Mouse (Mus musculus) midbrain, embryonic 14.5 days (tissue): ENCODE measurements around the gene Gm9913. TPM values are rescaled to one million over a fixed set of nuclear protein-coding genes. Genes with fewer than 3 reads are reported as not detected.

Experiments
- ATAC-seq: fragments of 200-750 bp; cut with Nextera tagmentation; 2 replicates; pipeline ENCODE4 v1.8.0; 2017; ENCODE audit warnings: moderate number of reproducible peaks, moderate library complexity; ENCODE audit not compliant: low FRiP score, low TSS enrichment
- DNase-seq: peaks from one replicate; pipeline ENCODE4 v3.0.0-alpha.2; 2015
- H3K27ac ChIP-seq: fragments of 300-500 bp; sonication (generic); replicated peaks from 2 replicates; pipeline ENCODE4 v1.5.1; 2014; ENCODE audit warnings: mild to moderate bottlenecking, low read depth, low read length, moderate library complexity
- H3K27me3 ChIP-seq: fragments of 300-500 bp; sonication (generic); 2 replicates; pipeline ENCODE4 v1.6.1; 2014; ENCODE audit warnings: low read length, control low read depth, mixed read lengths; ENCODE audit not compliant: control insufficient read depth, insufficient read depth
- H3K36me3 ChIP-seq: fragments of 300-500 bp; sonication (generic); 2 replicates; pipeline ENCODE4 v1.6.1; 2014; ENCODE audit warnings: low read length, control low read depth; ENCODE audit not compliant: control insufficient read depth, insufficient read depth
- H3K4me1 ChIP-seq: fragments of 300-500 bp; sonication (generic); 2 replicates; pipeline ENCODE4 v1.6.1; 2014; ENCODE audit warnings: mild to moderate bottlenecking, antibody characterized with exemption, low read length, control low read depth; ENCODE audit not compliant: control insufficient read depth, insufficient read depth
- H3K4me2 ChIP-seq: fragments of 300-500 bp; sonication (generic); 2 replicates; pipeline ENCODE4 v1.6.1; 2014; ENCODE audit warnings: mild to moderate bottlenecking, low read length, moderate library complexity
- H3K4me3 ChIP-seq: fragments of 300-500 bp; sonication (generic); replicated peaks from 2 replicates; pipeline ENCODE4 v1.5.1; 2014; ENCODE audit warnings: low read depth, low read length
- H3K9ac ChIP-seq: fragments of 300-500 bp; sonication (generic); replicated peaks from 2 replicates; pipeline ENCODE4 v1.6.1; 2014; ENCODE audit warnings: mild to moderate bottlenecking, low read length, moderate library complexity
- H3K9me3 ChIP-seq: fragments of 300-500 bp; sonication (generic); 2 replicates; pipeline ENCODE4 v1.6.1; 2016; ENCODE audit warnings: low read length, control low read depth, mixed read lengths; ENCODE audit not compliant: control insufficient read depth
- WGBS: fragments of 180-500 bp; shearing (Covaris S2); extraction: QIAGEN DNeasy Blood & Tissue Kit; methylation state at CpG from one replicate; pipeline ENCODE4 v1.1.7; 2014; 5-methylcytosine and 5-hydroxymethylcytosine counted together
- polyA plus RNA-seq: library from polyadenylated mRNA; unstranded; fragments of >200 nt; fragmentation: Nextera tagmentation; extraction: Ambion mirVana; gene quantifications from 2 replicates; pipeline ENCODE4 v1.2.1, GENCODE M21; 2014

Gene Gm9913
- 0.09 TPM in 1 of 2 replicates, not detected in the other for polyA plus RNA-seq

- H3K27me3 ChIP-seq, result no peaks in the 10 kb centered on the region
- H3K4me3 ChIP-seq, result peak within 1 kb of the TSS; percentile 69
- H3K27ac ChIP-seq, result peak within 1 kb of the TSS; percentile 46
- H3K9ac ChIP-seq, result peak within 1 kb of the TSS; percentile 70
- peak within 1 kb of the TSS; percentile 99 for H3K4me2 ChIP-seq
- H3K9me3 ChIP-seq, result no peaks in the 10 kb centered on the region
- ATAC-seq, result peak; percentile 43
- DNase-seq, result peak; percentile 76
- no peaks in the 10 kb centered on the region for H3K36me3 ChIP-seq
- WGBS, result under 1% methylated on average over 45 of the region's 45 CpGs
- 0 out of 2 replicates have a peak, but pooled peaks cover 10% of the 10 kb centered on the region for H3K4me1 ChIP-seq
Measured at GRCm38 (mm10) chr2:125505006-125505745, at the start of gene Gm9913. Gm9913 (plus strand) TSS chr2:125505089.

- H3K4me1 ChIP-seq, result peaks cover 11% of the 10 kb centered on the region
- WGBS, result 89% methylated on average over 15 of the region's 15 CpGs
- ATAC-seq, result no peak
- no peaks in the 10 kb centered on the region for H3K36me3 ChIP-seq
- H3K9ac ChIP-seq, result no peak overlapping the region
- no peaks in the 10 kb centered on the region for H3K27me3 ChIP-seq
- no peak overlapping the region for H3K27ac ChIP-seq
- no peaks in the 10 kb centered on the region for H3K9me3 ChIP-seq
- H3K4me2 ChIP-seq, result no peak overlapping the region
- DNase-seq, result no peak
- H3K4me3 ChIP-seq, result no peak overlapping the region
Measured at GRCm38 (mm10) chr2:125456059-125456789, 48.7 kb upstream of the Gm9913 start.

GRCm38 (mm10) chr2:125459087-125459486 lies 45.8 kb upstream of the Gm9913 start:
- no peak for DNase-seq
- no peaks in the 10 kb centered on the region for H3K27me3 ChIP-seq
- 93% methylated on average over 3 of the region's 3 CpGs for WGBS
- no peak overlapping the region for H3K9ac ChIP-seq
- no peaks in the 10 kb centered on the region for H3K4me1 ChIP-seq
- no peaks in the 10 kb centered on the region for H3K36me3 ChIP-seq
- no peak overlapping the region for H3K4me3 ChIP-seq
- H3K9me3 ChIP-seq, result no peaks in the 10 kb centered on the region
- ATAC-seq, result no peak
- H3K27ac ChIP-seq, result no peak overlapping the region
- H3K4me2 ChIP-seq, result no peak overlapping the region

- DNase-seq, result no peak
- WGBS, result 90% methylated on average over 6 of the region's 6 CpGs
Measured at GRCm38 (mm10) chr2:125464036-125464435, 40.9 kb upstream of the Gm9913 start.

GRCm38 (mm10) chr2:125470553-125471295 lies 34.2 kb upstream of the Gm9913 start:
- DNase-seq (peak; percentile 14), ATAC-seq (no peak)
- WGBS, result 78% methylated on average over 8 of the region's 8 CpGs
- Histone ChIP-seq H3K4me3 (no peak overlapping the region), H3K36me3 (peaks cover 3% of the 10 kb centered on the region; the same call in 1 of the 2 replicates), H3K9me3 (no peaks in the 10 kb centered on the region), H3K27ac (no peak overlapping the region), H3K4me2 (no peak overlapping the region), H3K27me3 (no peaks in the 10 kb centered on the region), H3K4me1 (no peaks in the 10 kb centered on the region), H3K9ac (no peak overlapping the region)

More at GRCm38 (mm10) chr2:125464036-125464435, 40.9 kb upstream of the Gm9913 start:
- no peaks in the 10 kb centered on the region for H3K27me3 ChIP-seq
- H3K4me1 ChIP-seq, result no peaks in the 10 kb centered on the region
- no peak overlapping the region for H3K4me2 ChIP-seq
- ATAC-seq, result no peak
- H3K36me3 ChIP-seq, result peaks cover 3% of the 10 kb centered on the region; the same call in 1 of the 2 replicates
- no peaks in the 10 kb centered on the region for H3K9me3 ChIP-seq
- H3K4me3 ChIP-seq, result no peak overlapping the region
- no peak overlapping the region for H3K9ac ChIP-seq
- H3K27ac ChIP-seq, result no peak overlapping the region

GRCm38 (mm10) chr2:125471721-125472120 lies 33.2 kb upstream of the Gm9913 start:
- DNase-seq (no peak), ATAC-seq (no peak)
- H3K9me3 ChIP-seq, result no peaks in the 10 kb centered on the region
- H3K27ac ChIP-seq, result no peak overlapping the region
- H3K36me3 ChIP-seq, result no peaks in the 10 kb centered on the region
- H3K4me2 ChIP-seq, result no peak overlapping the region
- H3K4me3 ChIP-seq, result no peak overlapping the region
- no peaks in the 10 kb centered on the region for H3K27me3 ChIP-seq
- 95% methylated on average over 4 of the region's 4 CpGs for WGBS
- H3K9ac ChIP-seq, result no peak overlapping the region
- H3K4me1 ChIP-seq, result no peaks in the 10 kb centered on the region

- Histone ChIP-seq H3K9ac (no peak overlapping the region), H3K4me1 (no peaks in the 10 kb centered on the region), H3K27ac (no peak overlapping the region), H3K4me3 (no peak overlapping the region), H3K4me2 (no peak overlapping the region), H3K9me3 (no peaks in the 10 kb centered on the region), H3K27me3 (no peaks in the 10 kb centered on the region), H3K36me3 (no peaks in the 10 kb centered on the region)
- DNase-seq, result no peak
- WGBS, result 89% methylated on average over 2 of the region's 2 CpGs
- ATAC-seq, result no peak
Measured at GRCm38 (mm10) chr2:125473228-125473627, 31.7 kb upstream of the Gm9913 start.

- no peaks in the 10 kb centered on the region for H3K4me1 ChIP-seq
- H3K9ac ChIP-seq, result no peak overlapping the region
- H3K4me3 ChIP-seq, result no peak overlapping the region
- H3K36me3 ChIP-seq, result no peaks in the 10 kb centered on the region
- WGBS, result 75% methylated on average over 5 of the region's 5 CpGs
- H3K27ac ChIP-seq, result no peak overlapping the region
- DNase-seq, result no peak
- no peak overlapping the region for H3K4me2 ChIP-seq
- H3K27me3 ChIP-seq, result no peaks in the 10 kb centered on the region
- ATAC-seq, result no peak
- no peaks in the 10 kb centered on the region for H3K9me3 ChIP-seq
Measured at GRCm38 (mm10) chr2:125474690-125475089, 30.2 kb upstream of the Gm9913 start.
